Mouse (Mus musculus): ENCODE data around the gene Cdh26. TPM values are rescaled to one million over a fixed set of nuclear protein-coding genes. Genes with fewer than 3 reads are reported as not detected.

The Cdh26 gene
- total RNA-seq, 2 experiments from 2014 or later, result 0.30 TPM; not detected in 1

DNA sequence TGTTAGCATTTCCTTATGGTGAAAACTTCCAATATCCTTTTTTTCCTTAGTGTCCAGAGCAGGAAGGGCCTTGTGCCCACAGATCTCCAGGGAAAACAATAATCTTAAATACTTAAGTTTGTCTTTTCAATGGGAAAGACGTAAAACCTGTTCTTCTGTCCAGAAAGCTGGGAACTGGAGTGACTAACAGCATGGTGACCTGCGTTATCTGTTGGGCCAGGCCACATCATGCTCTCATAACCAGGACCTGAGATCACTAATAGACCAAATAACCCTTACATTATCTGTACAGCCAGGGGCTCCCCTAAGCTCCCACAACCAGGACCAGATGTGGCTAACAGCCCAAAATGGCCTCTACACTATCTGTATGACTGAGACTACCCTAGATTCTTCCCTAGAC is 3.6 kb downstream of the Cdh26 start:
- no peak for DNase-seq (ENCODE audit: low spot score in 2 of 2)

DNA sequence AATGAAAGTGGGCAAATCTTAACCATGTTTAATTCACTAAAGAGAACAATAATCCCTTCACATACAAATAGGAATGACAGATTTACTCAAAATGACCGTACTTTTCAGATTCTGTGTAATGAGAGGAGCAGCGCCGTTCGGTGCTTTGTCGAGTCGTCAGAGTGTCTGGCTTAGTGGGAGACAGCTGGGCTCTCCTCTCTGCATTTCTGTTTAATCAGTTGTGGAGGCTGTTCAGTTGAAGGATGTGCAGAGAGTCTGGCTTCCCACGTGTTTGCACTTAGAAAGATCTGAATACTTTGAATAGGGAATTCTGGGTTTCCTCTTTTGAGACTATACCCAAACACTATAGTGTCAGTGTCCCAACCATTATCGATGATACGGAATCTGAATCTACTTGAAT is 7.0 kb downstream of the Cdh26 start:
- no peak for DNase-seq (ENCODE audit: low spot score in 2 of 2)

DNA sequence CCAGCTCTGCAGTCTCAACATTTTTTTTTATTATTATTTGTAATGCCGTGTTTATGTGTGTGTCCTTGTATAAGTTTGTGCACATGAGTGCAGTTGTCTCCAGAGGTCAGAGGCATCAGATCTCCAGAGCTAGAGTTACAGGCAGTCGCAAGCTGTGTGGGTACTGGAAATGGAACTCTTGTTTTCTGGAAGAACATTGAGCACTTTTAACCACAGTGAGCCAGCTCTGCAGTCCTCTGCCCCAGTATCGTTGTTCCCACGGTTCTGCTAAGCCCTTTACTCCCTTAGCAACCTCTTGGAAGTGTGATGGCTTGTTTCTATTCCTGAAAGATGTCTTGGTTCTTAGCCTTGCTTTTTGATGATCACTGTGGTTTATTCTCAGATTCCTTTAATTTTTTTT is 19.1 kb downstream of the Cdh26 start:
- DNase-seq (ENCODE audit: low spot score in 2 of 2), result no peak

DNA sequence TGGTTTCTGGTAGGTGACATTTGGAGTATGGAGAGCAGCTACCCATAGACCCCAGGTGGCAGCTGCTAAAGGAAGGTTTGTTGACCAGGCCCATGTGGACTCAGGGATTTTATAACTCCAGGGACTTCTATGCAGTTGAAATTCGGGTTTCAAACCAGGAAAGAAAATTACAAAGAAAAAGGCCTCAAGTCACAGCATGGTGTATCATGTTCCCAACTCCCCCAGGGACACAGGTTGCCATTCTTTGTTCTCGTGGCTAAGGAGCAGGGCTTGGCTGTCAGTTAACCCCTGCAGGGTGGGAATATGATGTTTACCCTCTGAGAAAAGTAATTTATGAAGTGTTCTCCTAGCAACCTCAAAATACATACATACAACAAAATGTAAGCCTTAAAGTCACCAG is 19.9 kb downstream of the Cdh26 start:
- no peak for DNase-seq (ENCODE audit: low spot score in 2 of 2)

DNA sequence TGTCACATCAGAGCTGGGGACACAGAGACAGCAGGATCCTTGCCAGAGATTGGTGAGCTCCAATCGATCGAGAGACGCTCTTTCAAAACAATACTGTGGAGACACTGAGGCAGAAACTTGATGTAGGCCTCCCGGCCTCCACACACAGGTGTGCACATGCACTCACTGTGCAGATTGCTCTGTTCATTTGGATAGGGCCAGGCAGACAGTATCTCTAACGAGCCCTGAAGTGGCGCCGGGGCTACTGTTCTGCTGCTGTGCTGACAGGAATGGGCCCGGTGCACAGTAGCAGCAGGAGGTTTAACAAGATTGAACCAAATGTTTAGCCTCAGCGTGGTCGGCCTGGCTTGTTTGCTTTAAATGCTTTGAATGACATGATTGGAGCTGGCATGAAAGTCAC is 20.6 kb downstream of the Cdh26 start:
- DNase-seq (ENCODE audit: low spot score in 2 of 2), result no peak

DNA sequence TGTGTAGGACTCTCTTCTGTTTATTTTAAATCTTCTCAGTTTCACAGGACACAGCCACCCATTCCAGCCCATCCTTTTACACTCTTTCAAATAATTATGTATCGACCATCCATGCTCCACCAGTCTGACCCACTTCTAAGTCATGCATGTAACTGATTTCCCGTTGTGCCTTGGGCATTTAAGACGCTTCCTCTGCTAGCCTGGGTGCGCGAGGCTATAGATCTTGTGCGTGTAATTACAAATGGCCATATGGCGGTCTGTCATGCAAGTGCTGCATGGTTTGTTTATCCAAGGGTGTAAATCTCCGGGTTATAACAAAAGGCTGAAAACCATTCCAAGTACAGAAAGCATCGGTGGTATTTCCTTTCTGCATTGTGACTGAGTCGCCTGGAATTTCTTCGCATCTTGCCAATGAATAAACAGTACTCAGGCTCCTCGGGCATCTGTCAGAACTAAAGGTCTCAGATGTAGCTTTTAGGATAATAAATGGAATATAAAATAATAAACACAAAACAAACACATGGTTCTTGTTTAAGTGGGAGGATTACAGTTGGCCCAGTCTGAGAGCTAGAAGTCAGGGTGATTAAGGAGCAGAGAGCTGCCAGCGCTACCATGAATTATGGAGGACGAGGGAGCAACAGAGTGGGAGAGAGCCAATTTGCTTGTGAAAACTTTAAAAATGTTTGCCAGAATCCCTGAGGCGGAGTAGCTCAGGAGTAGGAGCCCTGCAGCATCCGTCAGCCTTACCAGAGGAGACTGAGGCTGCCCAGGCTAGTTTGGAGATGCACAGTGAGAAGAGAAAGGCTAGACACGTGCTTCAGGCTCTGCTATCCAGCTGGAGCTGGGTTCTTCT is 24.6 kb downstream of the Cdh26 start:
- DNase-seq (ENCODE audit: low spot score in 2 of 2), result peak in 1 of 2 experiments; percentile 10

DNA sequence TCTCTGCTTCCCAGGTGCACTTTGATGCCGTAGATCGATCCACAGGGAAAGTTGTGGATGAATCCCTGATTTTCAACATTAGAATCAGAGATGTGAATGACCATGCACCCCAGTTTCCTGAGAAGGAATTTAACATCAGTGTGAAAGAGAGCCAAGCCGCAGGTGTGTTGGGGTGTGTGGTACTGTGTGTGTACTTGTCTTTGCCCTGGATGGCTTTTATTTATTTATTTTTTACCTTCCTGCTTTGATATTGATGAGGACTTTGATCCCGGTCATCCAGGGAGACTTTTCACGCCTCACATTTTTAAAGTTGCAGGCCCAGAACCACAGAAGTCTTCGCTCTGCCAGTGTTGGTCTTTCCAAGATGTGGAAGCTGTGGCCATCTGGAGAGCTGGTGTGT is 27.1 kb downstream of the Cdh26 start:
- DNase-seq (ENCODE audit: low spot score in 2 of 2), result no peak

DNA sequence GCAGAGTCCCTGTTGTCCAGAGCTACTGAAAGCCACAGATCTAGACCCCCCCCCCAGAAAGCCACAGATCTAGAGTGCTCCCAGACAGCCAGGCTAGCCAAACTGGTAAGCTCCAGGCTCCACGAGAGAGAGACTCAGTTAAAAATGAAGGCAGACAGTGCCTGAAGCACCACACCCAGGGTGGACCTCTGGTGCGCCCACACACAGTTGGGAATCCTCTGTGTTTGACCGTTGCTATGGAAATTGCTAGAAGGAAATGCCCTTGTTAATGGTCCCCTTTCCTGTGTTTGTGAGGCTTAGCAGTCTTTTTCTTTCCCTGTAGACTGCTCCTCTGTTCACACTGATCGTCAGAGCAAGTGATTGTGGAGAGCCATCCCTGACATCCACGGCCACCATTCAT is 30.0 kb downstream of the Cdh26 start:
- DNase-seq (ENCODE audit: low spot score in 2 of 2), result no peak

DNA sequence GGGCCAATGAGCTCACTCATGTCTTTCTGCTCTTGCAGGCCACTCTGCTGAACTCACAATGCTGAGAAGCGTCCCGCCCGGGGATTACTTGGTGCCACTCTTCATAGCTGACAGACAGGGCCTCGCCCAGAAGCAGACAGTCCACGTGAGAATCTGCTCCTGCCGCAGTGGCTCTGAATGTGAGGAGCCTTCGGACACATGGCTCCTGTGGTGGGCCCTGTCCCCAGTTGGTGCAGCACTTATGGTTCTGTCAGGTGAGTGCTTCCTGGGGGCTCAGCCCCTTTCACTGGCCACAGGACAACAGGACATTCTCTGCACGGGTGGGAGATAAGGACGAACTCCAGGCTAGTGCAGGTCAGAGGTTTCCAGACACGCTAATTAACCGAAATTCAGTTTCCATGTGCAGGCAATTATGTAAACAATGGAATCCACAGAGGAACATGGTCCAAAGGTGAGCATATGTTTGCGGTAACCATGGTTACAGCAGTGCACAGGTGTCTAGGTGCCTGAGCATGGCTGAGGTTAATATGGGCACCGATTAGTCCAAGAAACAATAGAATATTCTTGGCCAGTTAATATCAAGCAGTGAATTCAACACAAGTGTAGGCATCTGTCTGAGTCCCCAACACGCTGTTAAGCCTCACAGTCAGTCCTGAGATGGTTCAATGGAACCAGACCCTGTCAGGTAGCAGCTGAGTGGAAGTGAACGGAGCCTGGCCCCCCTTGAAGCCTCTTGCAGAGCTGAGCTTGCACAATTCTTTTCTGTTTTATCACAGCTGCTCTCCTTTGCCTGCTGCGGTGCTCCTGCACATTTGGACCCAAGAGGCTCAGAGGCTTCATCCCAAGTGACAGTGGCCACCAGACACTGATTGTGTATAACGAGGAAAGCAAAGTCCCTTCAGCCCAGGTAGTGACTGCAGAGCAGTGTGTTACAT is 41.5 kb downstream of the Cdh26 start:
- DNase-seq (ENCODE audit: low spot score in 2 of 2), result no peak

DNA sequence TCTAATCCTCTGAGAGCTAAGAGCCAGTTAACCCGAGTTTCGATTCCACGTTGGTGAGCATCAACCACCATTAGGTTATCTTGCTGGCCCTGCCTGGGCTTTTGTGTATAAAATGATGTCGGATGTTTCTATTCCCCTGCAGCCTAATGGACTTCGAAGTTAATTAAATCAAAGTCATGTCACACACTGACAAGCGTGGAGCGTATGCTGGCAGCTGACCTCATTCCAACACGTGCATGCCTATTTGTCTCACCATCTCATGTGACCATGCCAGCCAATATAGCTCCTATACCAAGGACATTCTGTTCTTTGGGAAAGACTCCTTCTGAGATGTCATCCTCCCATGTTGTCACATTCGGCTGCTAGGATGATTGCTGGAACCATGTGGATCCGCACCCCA is 43.6 kb downstream of the Cdh26 start:
- DNase-seq (ENCODE audit: low spot score in 2 of 2), result no peak

DNA sequence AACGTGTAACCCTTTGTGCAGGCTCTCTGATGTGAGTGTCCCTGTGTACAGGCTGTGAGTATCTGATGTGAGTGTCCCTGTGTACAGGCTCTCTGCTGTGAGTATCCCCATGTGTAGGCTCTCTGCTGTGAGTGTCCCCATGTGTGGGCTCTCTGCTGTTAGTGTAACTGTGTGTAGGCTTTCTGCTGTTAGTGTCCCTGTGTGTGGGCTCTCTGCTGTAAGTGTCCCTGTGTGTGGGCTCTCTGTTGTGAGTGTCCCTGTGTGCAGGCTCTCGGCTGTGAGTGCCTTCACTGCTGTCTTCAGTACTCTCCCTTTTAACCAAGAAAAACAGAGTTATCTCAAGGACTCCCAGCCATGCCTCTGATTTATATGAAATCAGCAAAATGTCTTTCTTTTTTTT is 46.9 kb downstream of the Cdh26 start:
- no peak for DNase-seq (ENCODE audit: low spot score in 2 of 2)

DNA sequence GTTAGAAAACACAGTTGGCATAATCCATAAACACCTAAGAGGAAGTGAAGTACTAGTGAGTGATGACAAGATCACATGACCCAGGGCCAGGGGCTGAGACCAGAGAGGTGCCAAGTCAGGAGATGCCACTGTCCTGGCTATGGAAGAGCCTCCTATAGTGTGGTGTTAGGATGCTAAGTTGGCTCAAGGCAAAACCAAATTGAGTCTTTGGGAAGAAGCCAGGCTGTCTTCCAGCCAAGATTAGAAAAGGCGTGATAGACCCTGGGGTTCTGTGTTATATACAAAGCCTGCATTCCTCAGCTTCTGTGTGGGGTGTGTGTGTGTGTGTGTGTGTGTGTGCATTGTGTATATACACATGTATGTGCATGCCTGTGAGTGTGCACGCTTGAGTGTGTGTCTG is 48.7 kb downstream of the Cdh26 start:
- DNase-seq (ENCODE audit: low spot score in 2 of 2), result no peak

DNA sequence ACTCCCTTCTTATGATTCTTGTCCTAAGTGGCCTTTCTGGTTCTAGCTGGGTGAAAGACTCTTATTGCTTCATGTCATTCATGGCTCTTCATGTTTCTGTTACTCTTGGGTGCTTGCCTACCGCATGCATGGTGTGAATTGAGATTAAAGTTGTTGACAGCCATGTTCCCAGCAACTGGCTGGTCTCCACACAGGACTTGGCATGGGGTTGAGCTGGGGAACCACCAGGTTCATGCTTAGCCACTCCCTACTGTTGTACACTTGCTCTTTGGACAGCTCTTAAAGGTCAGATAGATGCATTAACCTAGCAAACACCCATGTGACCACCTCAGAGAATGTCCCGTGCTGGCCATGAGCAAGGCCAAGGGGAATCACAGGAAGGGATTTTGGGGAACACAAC is 50.6 kb downstream of the Cdh26 start:
- no peak for DNase-seq (ENCODE audit: low spot score in 2 of 2)

DNA sequence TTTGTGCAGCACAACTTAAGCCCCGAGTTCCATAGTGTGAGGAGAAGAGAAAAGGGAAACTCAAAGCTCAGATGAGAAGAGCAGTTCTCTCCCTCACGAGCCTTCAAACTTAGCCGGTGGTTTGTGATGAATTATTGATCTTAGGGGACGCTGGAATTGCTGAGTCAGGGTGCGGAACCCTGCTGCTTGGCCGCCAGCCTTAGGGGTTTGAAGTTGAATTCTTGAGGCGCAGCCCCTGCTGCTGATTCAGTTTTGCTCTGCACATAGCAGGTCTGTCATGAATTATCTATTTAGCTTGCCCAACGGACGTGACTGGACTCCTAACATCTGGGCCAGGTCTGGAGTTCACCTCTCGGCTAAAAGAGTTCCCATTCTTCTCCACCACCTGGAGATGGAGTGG is 53.1 kb downstream of the Cdh26 start:
- DNase-seq (ENCODE audit: low spot score in 2 of 2), result no peak

DNA sequence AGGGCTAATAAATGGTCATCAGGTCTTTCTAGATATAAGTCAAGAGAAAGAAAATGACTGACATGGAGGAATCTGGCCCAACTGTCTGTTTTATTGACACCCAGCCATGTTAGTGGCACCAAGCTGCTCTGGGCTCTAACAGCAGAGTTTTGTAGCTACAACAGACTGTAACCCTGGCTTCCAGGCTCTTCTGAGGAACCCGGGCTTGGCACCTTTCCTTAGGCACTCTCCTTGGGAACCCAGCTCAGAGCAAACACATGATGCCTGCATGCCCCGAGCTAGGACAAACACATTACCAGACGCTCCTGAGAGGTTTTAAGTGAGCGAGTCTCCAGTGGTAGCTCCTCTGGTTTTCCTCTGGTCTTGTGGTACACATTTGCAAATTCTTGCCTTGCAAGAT is 57.9 kb downstream of the Cdh26 start:
- no peak for DNase-seq (ENCODE audit: low spot score in 2 of 2)

DNA sequence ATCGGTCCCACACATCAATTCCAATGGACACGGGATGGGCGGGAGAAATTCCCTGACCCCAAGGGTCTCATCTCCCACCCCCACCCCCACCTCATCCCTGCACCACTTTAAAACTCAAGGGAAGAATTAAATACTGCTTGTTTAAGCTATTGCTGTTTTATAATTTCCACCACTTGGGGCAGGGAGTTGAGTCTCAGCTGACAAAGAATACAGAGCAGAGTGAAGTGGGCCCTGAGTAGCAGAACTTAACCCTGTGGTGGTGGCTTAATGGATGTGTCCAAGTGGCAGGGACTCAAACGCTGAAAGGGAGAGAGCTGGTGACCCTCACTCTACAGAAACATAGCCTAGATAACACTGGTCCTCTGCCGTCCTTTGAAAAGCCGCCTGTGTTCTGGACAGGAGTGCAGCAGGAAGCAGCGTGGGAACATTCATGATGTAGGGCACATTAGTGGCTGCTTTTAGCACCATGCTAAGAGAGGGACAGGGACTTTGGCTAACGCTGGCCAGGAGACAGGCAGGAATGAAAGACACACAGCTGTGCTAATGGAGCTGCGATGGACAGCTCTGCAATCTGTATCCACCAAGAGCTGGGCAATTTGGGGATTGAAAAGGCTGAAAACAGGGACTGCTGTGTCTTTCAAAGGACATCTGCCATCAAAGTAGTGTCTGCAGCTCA is 60.1 kb downstream of the Cdh26 start:
- no peak for DNase-seq (ENCODE audit: low spot score in 2 of 2)

DNA sequence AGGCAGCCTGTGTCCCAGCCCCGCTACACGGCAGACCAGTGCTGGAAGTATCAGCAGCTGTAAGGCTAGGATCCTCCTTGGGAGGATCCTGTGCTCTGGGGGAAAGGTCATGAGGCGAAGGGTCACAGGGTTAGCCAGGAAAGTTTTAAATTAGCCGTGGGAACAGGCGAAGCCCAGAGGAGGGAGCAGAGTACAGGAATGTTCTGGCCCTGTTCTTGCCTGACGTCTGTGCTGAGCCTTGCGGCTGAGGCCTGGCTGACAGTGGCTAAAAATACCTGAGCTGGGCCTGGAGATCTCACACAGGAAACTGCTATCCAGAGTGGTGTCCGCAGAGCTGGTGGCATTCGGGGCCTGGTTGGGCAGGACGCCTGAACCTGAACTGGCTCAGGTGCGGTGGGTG is 63.7 kb downstream of the Cdh26 start:
- no peak for DNase-seq (ENCODE audit: low spot score in 2 of 2)

DNA sequence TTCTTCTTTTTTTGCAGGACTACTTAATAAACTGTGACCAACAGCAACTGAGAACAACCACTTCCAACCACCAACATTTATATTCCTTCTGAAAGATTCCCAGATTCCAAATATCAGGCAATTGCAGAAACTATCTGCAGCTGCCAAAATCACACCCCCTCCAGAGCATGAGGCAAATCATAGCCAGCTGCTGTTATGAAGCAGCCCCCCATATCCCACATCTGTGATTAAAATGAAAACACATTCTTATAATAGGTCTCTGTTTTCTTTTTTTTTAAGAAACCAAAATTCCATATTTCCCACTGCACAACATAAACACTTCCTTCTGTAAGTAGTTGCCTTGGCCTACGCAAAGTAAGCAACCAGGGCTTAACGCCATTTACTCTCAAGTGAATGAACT is 65.5 kb downstream of the Cdh26 start:
- DNase-seq (ENCODE audit: low spot score in 2 of 2), result no peak

DNA sequence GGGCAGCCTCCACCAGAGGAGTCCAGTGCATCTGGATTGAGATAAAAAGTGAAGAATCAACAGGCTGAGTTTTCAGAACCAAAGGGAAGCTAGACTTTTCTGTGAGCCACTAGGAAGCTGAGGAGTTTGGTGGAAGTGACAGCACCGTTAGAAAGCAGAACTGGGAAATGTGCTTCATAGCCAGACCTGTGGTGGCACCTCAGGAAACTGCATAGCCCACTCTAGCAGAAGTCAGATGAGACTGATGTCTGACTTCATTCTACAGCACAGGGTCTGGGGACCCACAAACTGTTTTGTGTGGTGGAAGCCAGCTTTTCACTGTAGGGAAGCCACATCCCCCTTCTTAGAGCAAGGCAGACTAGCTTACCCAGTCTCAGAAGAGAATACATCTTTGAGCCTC is 67.6 kb downstream of the Cdh26 start:
- no peak for DNase-seq (ENCODE audit: low spot score in 2 of 2)

DNA sequence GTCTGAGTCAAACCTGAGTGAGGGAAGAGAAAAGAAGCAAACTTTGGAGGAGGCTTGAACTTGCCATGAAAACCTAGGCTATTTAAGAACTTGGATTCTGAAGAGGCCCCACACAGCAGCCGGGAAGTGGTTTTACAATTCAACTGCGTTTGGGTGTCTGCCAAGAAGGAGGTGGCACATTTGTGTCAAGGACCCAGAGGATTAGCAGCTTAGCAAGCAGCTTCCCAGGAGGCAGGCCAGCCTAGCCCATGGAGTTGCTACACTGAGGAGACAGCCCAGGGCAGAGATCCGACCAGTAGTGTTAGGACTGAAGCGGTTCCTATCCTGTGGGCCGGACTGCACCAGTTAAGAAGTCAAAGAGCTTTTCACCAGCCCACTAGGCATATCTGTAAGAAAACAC is 68.1 kb downstream of the Cdh26 start:
- DNase-seq (ENCODE audit: low spot score in 2 of 2), result peak in 1 of 2 experiments; percentile 37

DNA sequence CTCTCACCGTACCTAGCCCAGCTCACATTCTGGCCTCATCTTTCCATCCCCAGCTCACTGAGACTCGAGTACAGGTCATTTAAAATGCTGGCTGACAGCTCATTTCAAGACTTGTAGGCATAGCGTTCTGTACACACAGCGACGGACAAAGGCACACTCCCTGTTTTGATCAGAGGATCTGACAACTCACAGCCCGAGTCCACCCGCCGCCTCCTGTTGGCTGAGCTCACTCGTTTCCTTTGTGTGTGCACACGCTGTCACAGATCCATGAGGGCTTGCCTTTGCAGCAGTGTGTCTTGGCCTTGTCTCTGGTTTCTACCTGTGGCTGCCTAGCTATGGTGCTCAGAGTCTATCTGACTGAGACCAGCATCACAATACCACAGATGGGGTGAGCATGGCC is 72.1 kb downstream of the Cdh26 start:
- DNase-seq (ENCODE audit: low spot score in 2 of 2), result no peak

DNA sequence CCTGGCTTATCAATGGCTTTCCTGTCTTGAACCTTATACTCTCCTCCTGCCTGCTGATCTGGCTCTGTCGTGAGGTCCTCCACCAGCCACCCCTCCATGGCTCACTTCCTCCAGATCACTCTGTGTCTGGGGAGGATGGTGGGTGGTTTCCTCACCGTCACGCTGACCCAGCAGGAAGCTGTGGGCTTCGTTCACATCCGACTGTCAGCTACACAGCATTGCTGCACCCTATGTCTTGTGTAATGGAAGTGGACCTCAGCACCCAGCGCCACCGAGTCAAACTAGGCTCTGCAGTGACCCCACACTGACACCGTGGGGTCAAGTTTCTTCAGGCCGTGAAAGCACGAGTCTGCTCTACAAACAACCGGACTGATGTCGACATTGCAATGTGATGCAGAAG is 75.7 kb downstream of the Cdh26 start:
- no peak for DNase-seq (ENCODE audit: low spot score in 2 of 2)

All from layer of hippocampus, postnatal 14 days (tissue).